Mouse (Mus musculus) embryonic fibroblast, embryonic 13.5 days (primary cell): ENCODE results near the gene Atp5f1.

Experiments
- CTCF ChIP-seq: IDR thresholded peaks from 2 replicates; pipeline ENCODE4 v1.5.1; 2011; ENCODE audit warnings: mild to moderate bottlenecking, control low read depth, low read length, moderate library complexity, borderline replicate concordance; ENCODE audit not compliant: insufficient read depth
- POLR2A ChIP-seq: IDR thresholded peaks from 2 replicates; pipeline ENCODE4 v1.6.1; 2011; ENCODE audit warnings: low read depth, mild to moderate bottlenecking, control low read depth, low read length, moderate library complexity

- TF ChIP-seq CTCF (no peak), POLR2A (no peak)
Observed at GRCm38 (mm10) chr3:105973411-105973810, 13.5 kb upstream of the Atp5f1 start, which contains the start of gene Ovgp1.
